Mouse (Mus musculus) heart, embryonic 12.5 days (tissue): Measurements from ENCODE around the gene Gprasp2. TPM values are rescaled to one million over a fixed set of nuclear protein-coding genes. Genes with fewer than 3 reads are reported as not detected.
A peak's percentile ranks its signal among the peaks of the same experiment; 100 is the strongest.
"Not testable (repeated sequence)": the region's sequence is repeated elsewhere in the genome, so short reads cannot be mapped to it uniquely, and the experiment has no call there.

Experiments
- ATAC-seq: fragments of 200-750 bp; cut with Nextera tagmentation; 2 replicates; pipeline ENCODE4 v1.8.0; 2017; ENCODE audit warnings: moderate TSS enrichment, moderate library complexity; ENCODE audit not compliant: insufficient number of reproducible peaks, low FRiP score
- H3K27ac ChIP-seq: fragments of 300-500 bp; sonication (generic); 2 replicates; pipeline ENCODE4 v1.5.1; 2016; ENCODE audit warnings: mild to moderate bottlenecking, moderate library complexity; ENCODE audit not compliant: poor library complexity, severe bottlenecking
- H3K27me3 ChIP-seq: fragments of 300-500 bp; sonication (generic); replicated peaks from 2 replicates; pipeline ENCODE4 v1.6.1; 2016; ENCODE audit warnings: mild to moderate bottlenecking, moderate library complexity
- H3K36me3 ChIP-seq: fragments of 300-500 bp; sonication (generic); 2 replicates; pipeline ENCODE4 v1.6.1; 2016; ENCODE audit warnings: mild to moderate bottlenecking, moderate library complexity
- H3K4me1 ChIP-seq: fragments of 300-500 bp; sonication (generic); replicated peaks from 2 replicates; pipeline ENCODE4 v1.6.1; 2016; ENCODE audit warnings: mild to moderate bottlenecking
- H3K4me2 ChIP-seq: fragments of 300-500 bp; sonication (generic); 2 replicates; pipeline ENCODE4 v1.6.1; 2016; ENCODE audit warnings: mild to moderate bottlenecking, moderate library complexity
- H3K4me3 ChIP-seq: fragments of 300-500 bp; sonication (generic); 2 replicates; pipeline ENCODE4 v1.5.1; 2016; ENCODE audit warnings: mild to moderate bottlenecking
- H3K9ac ChIP-seq: fragments of 300-500 bp; sonication (generic); 2 replicates; pipeline ENCODE4 v1.6.1; 2016; ENCODE audit warnings: mild to moderate bottlenecking, moderate library complexity
- H3K9me3 ChIP-seq: fragments of 300-500 bp; sonication (generic); replicated peaks from 2 replicates; pipeline ENCODE4 v1.6.1; 2016; ENCODE audit warnings: mild to moderate bottlenecking, moderate library complexity
- WGBS: fragments of 180-500 bp; shearing (Covaris S2); methylation state at CpG from one replicate; pipeline ENCODE4 v1.1.7; 2016; 5-methylcytosine and 5-hydroxymethylcytosine counted together
- polyA plus RNA-seq: library from polyadenylated mRNA; unstranded; fragments of >200 nt; fragmentation: Nextera tagmentation; extraction: Ambion mirVana; gene quantifications from 2 replicates; pipeline ENCODE4 v1.2.1, GENCODE M21; 2016

The Gprasp2 gene
- polyA plus RNA-seq, 1 experiment from 2014 or later: 23.1 TPM

DNA sequence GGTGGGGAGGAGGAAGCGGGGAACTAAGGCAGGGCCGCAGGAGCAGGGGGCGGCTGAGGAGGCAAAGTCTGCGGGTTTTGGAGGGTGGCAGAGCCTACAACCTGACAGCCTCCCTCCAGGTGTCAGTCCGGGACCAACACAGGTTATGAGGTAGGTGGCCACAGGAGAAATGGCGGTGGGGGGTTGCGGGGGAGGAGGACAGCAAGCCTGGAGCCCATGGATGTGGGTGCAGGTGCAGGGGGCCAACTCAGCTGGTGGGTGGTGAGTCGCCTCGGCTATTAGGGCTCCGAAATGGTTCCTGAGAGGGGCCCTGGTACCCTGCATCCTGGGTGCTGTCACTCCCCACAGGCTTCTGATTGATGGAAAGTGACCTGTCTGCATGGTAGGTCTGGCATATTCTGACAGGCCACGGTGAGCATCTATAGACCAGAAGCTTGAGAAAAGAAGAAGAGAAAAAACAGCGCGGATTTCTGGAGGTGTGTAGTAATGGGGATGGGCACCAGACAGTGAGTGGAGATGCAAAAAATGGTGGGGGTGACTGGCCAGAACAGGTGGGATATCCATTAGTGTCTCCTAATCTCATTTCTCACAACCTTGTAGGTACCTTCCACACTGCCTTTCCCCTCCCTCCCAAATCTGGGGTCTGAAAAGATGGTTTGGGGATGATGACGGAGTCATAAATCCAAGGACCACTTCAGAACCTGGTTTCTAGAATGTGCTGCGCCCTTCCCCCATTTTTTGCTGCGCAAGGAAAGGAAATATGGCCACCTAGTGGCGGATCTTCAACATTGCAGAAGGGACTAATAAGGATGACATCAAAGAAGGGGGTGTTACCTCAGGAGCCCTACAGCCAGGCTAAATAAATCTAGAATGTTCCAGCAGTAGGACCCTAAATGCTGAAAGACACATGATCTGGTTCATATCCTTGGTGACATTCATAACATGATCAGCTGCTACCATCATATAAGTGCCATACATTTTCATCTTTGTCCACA is 860 bp downstream of the Gprasp2 start:
- ATAC-seq: peak; percentile 29; the same call in 1 of the 2 replicates
- H3K4me3 ChIP-seq: peak overlapping the region; percentile 58
- not testable (repeated sequence) for H3K27ac ChIP-seq, H3K36me3 ChIP-seq, H3K27me3 ChIP-seq, H3K9me3 ChIP-seq, H3K4me1 ChIP-seq
- 16% methylated on average over 16 of the region's 17 CpGs for WGBS
- peak overlapping the region; percentile 69 for H3K9ac ChIP-seq
- H3K4me2 ChIP-seq: peak overlapping the region; percentile 92

GRCm38 (mm10) chrX:135866806-135867205 is 28.0 kb downstream of the Gprasp2 start:
- H3K4me3 ChIP-seq, H3K27ac ChIP-seq, ATAC-seq, H3K9me3 ChIP-seq, H3K4me2 ChIP-seq, H3K27me3 ChIP-seq, H3K9ac ChIP-seq, H3K36me3 ChIP-seq, H3K4me1 ChIP-seq: not testable (repeated sequence)
- 73% methylated on average over 9 of the region's 9 CpGs for WGBS

DNA sequence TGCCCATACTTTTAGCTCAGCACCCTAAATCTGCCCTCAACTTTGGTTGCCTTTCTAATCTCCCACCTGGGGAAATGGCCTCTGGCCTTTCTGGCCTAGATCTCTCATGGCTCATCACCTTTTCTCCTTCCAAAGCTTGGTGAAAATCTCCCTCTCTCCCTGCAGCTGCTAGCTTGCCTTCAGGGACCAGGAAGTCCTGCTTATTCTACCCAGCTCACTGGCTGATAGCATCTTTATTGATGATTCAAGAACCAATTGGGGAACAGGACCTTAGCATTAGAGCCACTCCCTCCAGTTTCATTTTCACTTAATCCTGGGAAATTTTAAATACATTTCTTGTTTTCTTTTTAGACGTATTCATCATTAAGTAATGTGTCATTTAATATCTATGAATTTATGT is 37.8 kb downstream of the Gprasp2 start:
- Histone ChIP-seq H3K27ac (no peak overlapping the region), H3K4me1 (no peaks in the 10 kb centered on the region), H3K36me3 (no peaks in the 10 kb centered on the region), H3K9ac (no peak overlapping the region), H3K9me3 (no peaks in the 10 kb centered on the region), H3K27me3 (no peaks in the 10 kb centered on the region), H3K4me2 (no peak overlapping the region), H3K4me3 (no peak overlapping the region)
- ATAC-seq: no peak
- 71% methylated on average over 1 of the region's 1 CpGs for WGBS

DNA sequence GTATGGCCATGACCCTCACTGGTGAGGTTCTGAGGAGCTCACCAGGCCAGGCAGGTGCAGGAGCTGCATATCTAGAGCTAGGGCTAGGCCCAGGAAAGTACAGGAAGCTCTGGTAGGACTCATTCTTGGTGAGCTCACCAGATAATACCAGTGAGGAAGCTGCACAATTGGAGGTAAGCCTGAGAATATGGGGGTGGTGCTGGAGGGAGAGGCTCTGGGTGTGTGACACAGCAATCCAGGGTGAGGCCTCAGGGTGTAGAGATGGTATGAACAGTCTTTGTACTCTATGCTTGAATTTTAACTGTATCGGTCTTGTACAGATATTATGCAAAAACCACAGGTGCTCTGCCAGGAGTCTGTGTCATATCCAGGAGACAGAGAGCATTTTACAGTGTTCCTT is 40.8 kb downstream of the Gprasp2 start:
- no peak for ATAC-seq
- H3K27ac ChIP-seq: no peak overlapping the region
- no peaks in the 10 kb centered on the region for H3K4me1 ChIP-seq
- no peaks in the 10 kb centered on the region for H3K27me3 ChIP-seq
- no peaks in the 10 kb centered on the region for H3K36me3 ChIP-seq
- H3K4me2 ChIP-seq: no peak overlapping the region
- H3K4me3 ChIP-seq: no peak overlapping the region
- no peak overlapping the region for H3K9ac ChIP-seq
- 91% methylated on average over 1 of the region's 1 CpGs for WGBS
- H3K9me3 ChIP-seq: no peaks in the 10 kb centered on the region

DNA sequence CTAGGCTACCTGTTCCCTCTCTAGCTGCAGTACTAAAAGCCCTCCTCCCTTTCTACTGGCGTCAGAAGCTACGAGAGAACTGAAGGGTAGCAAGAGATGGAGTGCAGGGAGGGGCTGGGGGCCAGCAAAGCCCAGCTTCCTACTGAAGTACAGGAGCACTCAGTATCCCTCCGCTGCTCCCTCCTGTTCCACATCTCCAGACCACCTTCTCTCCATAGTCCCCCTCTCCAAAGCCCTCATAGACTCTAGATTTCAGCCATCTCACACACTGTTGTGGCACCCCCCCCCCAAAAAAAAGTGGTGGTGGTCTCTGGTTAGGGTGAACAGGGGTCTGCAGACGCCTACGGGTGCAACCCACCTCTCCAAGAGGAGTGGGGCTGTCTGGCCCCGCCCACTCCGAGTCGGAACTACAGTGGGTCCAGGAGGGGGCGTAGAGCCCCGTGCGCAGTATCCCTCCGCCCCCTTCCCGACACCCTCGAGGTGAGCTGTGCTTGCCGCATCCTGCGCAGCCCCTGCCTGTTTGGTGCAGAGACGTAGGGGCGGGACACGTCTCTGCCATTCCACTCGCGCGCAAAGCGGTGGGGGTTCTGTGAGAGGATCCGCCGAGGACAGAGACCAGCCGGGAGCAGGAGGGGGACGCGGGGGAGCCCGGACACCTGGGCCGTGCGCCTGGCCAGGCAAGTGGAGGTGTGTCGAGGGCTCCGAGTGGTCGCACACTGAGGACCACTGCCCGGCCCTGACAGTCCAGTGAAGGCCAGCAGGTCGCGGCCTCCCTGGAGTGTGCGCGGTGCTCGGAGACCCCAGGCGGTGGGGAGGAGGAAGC is 46.8 kb downstream of the Gprasp2 start:
- Histone ChIP-seq H3K4me1 (no peaks in the 10 kb centered on the region), H3K4me2 (peak overlapping the region; percentile 66), H3K27me3 (no peaks in the 10 kb centered on the region), H3K9ac (peak overlapping the region; percentile 82), H3K36me3 (peaks cover 23% of the 10 kb centered on the region), H3K4me3 (peak overlapping the region; percentile 82), H3K9me3 (no peaks in the 10 kb centered on the region), H3K27ac (peak overlapping the region; percentile 86)
- WGBS: 16% methylated on average over 41 of the region's 41 CpGs
- peak; percentile 97 for ATAC-seq

- H3K4me2 ChIP-seq: peak overlapping the region; percentile 66
- no peaks in the 10 kb centered on the region for H3K9me3 ChIP-seq
- peaks cover 23% of the 10 kb centered on the region for H3K36me3 ChIP-seq
- peak; percentile 33; the same call in 1 of the 2 replicates for ATAC-seq
- no peaks in the 10 kb centered on the region for H3K4me1 ChIP-seq
- H3K27me3 ChIP-seq: no peaks in the 10 kb centered on the region
- WGBS: 18% methylated on average over 11 of the region's 11 CpGs
- H3K4me3 ChIP-seq: peak overlapping the region; percentile 82
- peak overlapping the region; percentile 82 for H3K9ac ChIP-seq
- peak overlapping the region; percentile 86 for H3K27ac ChIP-seq
Measured at GRCm38 (mm10) chrX:135886234-135886585, 47.4 kb downstream of the Gprasp2 start.

Other genes with a start within 250 kb of the Gprasp2 start
- 0.29 and 0.40 TPM in 2 replicates for gene Nxf7, start 240.3 kb upstream of the Gprasp2 start, polyA plus RNA-seq
- not detected in 2 replicates for gene Prame, start 211.3 kb upstream of the Gprasp2 start, polyA plus RNA-seq
- not detected in 2 replicates for gene Tcp11x2, start 145.2 kb upstream of the Gprasp2 start, polyA plus RNA-seq
- gene Tmsb15a, start 113.8 kb upstream of the Gprasp2 start, polyA plus RNA-seq: 1.7 TPM in 1 of 2 replicates, not detected in the other
- gene Armcx5, start 96.3 kb upstream of the Gprasp2 start, polyA plus RNA-seq: 9.8 and 9.9 TPM in 2 replicates
- 48.5 and 48.7 TPM in 2 replicates for gene Gprasp1, start 96.3 kb upstream of the Gprasp2 start, polyA plus RNA-seq
- 71.7 and 74.5 TPM in 2 replicates for gene Bhlhb9, start 41.4 kb upstream of the Gprasp2 start, polyA plus RNA-seq
- 87.1 and 89.7 TPM in 2 replicates for gene Arxes2, start 154.8 kb downstream of the Gprasp2 start, polyA plus RNA-seq
- 35.3 and 36.9 TPM in 2 replicates for gene Arxes1, start 194.3 kb downstream of the Gprasp2 start, polyA plus RNA-seq
- 44.0 and 50.0 TPM in 2 replicates for gene Bex2, start 229.2 kb downstream of the Gprasp2 start, polyA plus RNA-seq
- 0.68 and 0.78 TPM in 2 replicates for gene Nxf3, start 246.2 kb downstream of the Gprasp2 start, polyA plus RNA-seq